Mouse (Mus musculus): ENCODE data around the gene Gm8159.
"Not testable (repeated sequence)": the region's sequence is repeated elsewhere in the genome, so short reads cannot be mapped to it uniquely, and the experiment has no call there.

Gm8159 gene

GRCm38 (mm10) chr14:4632052-4632451, at the start of gene Gm8159:
Gm8159 (plus strand) TSS chr14:4632352.
- DNase-seq (ENCODE audit: low spot score): not testable (repeated sequence)

- not testable (repeated sequence) for DNase-seq (ENCODE audit: low spot score)
These were observed 17.2 kb downstream of the Gm8159 start for GRCm38 (mm10) chr14:4649309-4649708.

- not testable (repeated sequence) for DNase-seq (ENCODE audit: low spot score)
These were observed 18.2 kb downstream of the Gm8159 start for GRCm38 (mm10) chr14:4650324-4650723.

- not testable (repeated sequence) for DNase-seq (ENCODE audit: low spot score)
These were observed 31.7 kb downstream of the Gm8159 start, which contains the start of gene Gm3239 for GRCm38 (mm10) chr14:4663892-4664291. Gm3239 (plus strand) TSS chr14:4664192.

All from lung, postnatal 25 days (tissue).